Mouse (Mus musculus): Measurements from ENCODE around the gene Asns.

Gene Asns

DNA sequence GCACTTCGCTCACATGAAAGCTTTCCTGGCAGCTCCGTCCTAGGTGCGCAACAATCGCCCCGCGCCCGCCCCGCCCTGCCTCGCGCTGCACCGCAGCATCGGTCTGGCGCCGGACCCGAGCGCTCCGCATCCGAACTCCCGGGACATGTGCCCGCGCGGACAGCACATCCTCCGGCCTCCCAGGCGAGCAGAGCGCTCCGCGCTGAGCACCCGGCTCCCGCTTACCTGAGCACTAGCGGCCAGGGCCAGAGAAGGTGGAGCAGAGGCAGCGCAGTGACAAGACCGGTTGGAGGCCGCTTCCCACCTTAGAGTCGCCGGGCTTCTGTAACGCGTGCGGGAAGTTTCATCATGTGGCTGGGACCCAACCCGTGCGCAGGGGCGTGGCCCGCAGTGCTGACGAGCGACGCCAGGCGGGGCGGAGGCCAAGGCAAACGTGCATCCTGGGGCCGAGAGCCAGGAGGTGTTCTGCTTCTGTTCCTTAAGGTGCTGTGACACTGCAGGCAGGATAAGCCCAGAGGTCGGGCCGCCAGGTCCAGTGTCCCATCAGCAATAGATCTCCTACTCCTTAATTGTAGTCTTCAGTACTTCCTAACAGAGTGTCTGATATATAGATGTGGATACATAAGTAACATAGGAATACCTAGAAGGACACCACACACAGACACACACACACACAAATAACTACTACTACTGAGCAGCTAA lies at the start of gene Asns:
Gene Asns, minus strand, starts transcription at position 371 of the 702 bp plus-strand sequence.
- DNase-seq (ENCODE audit: low spot score) = peak; percentile 94

DNA sequence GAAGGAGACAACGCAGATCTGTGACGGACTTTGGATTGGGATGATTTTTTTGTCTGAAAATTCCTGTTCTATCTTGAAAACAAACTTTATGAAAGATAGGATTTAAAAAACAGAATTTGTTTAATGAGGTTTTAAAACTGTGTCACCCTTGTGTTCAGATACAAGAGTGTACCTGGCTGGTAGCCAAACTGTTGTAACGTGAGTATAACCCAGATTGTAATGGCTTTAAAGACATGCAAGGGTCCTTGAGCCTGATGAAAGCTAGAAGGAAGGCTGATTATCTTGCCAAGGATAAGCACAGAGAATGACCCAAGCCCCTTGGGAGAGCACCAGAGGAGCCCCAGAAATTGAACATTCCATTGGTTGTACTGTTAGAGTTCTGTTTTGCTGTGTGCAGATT lies 48.7 kb upstream of the Asns start:
- DNase-seq (ENCODE audit: low spot score) = no peak

DNA sequence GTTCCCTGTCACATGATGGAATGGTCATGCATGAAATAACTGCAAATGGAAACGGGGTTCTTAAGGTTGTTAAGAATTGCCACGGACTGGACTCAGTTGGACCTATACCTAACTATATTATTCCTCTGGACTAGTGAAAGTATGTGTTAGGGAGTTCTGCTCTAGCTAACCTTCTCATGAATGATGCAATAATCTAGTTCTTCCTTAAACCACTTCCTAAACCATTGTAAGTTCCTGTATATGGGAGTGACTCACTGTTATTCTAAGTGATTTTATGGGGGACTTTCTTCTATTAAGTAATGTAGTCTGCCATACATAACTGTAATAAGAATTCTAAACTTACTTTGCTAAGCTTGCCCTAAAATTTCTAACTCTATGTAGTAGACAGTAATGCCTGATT lies 44.8 kb upstream of the Asns start:
- no peak for DNase-seq (ENCODE audit: low spot score)

DNA sequence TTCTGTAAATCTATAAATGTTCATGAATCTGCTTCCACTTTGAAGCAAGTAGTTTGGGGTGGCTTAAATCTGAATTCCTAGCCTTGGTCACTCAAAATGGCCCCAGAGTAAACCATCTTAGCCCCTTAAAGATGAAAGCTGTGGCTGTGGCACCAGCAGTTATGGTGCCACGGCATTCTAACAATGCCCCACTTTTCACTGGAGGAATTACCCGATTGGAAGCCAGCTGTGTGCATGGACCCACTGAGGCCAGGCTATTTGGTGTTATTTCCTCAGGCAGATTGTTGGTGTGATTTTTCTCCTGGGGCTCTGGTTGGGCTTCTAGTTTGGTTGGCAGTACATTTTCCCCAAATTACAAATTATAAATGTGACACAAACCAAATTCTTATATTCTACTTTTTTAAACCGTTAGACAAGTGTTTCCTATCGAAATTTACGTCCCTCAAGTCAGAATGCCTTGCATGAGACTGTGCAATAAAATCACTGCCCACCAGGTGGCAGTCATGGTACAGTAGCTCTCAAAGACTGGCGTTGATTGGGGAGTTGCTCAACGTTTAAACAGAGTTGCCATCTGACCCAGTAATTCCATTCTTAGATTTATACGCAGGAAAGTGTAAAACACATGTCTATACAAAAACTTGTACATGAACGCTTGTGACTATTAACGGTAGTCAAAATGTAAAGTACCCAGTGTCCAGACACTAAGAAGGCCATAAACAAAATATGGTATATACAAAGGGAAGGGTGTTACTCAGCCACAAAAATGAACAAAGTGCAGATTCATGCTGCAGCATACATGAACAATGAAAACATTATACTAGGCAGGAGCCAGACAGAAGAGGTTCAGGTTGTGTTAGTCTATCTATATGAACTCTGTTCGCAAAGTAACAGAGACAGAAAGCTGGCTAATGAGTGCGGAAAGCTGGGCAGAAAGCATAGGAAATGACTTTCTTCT lies 40.0 kb upstream of the Asns start:
- DNase-seq (ENCODE audit: low spot score) = peak; percentile 91

DNA sequence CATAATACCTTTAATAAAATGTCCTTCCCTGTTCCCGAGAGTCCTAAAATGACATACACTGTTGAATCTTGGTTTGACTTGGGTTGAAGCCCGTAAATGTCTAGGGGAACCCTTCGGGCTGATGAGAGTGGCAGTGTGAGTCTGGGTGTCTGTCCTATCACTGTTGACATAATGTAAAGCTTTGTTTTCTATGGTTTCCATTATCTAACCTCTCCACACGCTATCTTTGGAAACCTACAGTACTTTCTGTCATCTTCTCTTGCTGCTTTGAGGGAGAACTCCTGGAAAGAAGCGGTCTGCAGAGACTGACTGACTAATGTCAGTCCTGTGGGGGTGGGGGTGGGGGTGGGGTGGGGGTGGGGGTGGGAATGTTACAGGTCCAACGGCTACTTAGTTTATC lies 39.0 kb upstream of the Asns start:
- DNase-seq (ENCODE audit: low spot score) = no peak

DNA sequence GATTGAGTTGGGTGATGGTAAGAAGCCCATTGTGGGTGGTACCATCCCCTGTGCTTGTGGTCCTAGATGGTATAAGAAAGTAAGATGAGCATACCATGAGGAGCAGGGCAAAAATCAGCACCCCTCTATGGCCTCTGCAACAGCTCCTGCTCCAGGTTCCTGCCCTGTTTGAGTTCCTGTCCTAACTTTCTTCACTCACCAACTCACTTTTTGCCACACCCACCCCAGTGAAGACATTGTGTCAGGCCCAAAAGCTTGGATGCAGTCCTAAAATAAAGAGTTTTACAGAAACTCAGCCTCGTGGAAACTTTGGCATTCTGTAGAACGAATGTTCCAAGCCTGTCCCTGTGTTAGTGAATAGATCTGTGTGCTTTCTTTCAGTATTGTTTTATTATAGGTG lies 36.1 kb upstream of the Asns start:
- DNase-seq (ENCODE audit: low spot score) = no peak

DNA sequence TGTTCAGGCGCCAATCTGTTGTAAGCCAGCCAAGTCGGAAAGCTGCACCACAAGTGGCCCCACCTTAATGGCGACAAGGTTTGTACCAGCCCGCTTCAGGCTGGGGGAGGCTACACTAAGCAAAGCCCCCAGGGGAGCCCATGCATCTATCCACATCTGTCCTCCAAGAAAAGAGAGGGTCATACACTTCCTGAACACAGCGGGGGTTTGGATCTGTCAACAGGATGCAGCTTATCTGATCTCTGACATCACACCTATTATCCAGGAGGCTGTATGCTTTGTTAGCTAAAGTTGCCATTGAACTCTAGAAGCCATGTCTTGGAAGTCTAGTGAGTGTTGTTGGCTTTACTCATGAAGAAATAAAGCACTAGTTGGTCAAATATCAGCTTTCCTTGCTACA lies 35.2 kb upstream of the Asns start:
- no peak for DNase-seq (ENCODE audit: low spot score)

DNA sequence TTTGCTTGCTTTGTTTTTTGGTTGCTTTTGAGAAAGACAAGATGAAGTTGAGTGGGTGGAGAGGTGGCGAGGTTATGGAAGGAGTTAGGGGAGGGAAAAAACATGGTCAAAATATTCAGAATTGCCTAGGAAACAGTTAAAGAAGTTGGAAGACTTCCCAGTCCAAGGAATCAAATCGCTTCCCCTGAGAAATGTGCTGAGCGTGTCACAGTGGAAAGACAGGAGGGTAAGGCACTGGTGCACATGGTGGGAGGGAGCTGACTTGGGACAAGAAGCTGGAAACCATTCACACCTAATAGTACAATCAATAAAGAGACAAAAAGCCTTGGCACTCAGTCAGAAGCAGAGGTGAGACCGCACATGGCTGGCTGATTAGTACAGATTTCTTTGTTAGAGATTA lies 23.2 kb upstream of the Asns start:
- no peak for DNase-seq (ENCODE audit: low spot score)

DNA sequence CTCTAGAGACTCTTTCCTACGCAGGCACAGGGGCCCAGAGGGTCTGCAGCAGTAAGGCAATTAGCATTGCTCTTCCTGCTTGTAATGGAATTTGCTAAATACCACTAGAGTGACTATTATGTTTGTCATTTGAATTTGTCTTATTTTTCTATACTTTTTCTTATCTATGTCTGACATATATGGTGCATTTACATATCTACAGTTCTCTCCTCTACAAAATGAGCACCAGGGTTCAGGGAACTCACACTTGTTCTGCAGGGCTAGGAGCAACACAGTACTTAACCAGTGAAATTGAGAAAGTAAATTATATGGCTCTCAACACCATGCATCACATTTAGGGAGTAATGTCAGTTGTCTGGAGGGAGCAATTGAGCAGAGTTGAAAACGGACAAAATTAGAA lies 21.2 kb upstream of the Asns start:
- no peak for DNase-seq (ENCODE audit: low spot score)

DNA sequence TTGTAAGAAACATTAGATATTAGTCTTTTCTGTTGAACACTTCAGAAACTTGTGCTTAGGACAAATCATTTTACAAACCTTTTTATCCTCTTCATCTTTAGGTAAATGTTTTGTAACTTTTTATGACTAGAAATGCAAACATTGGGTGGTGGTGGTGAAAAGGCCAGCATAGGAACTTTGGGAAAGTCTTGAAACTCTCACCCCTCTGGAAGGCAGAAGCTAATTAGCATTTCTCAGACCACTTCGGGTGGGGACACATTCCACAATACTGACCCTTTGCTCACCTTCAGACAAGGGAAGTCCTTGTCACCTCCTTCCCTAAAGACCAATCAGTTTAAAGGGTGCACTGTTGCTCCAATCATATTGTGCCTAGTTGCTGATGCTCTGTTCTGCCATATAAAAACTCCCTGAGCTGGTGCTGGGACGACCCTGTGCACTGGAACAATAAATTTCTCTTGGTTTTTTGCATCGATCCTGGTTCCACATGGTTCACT lies 18.8 kb upstream of the Asns start:
- no peak for DNase-seq (ENCODE audit: low spot score)

DNA sequence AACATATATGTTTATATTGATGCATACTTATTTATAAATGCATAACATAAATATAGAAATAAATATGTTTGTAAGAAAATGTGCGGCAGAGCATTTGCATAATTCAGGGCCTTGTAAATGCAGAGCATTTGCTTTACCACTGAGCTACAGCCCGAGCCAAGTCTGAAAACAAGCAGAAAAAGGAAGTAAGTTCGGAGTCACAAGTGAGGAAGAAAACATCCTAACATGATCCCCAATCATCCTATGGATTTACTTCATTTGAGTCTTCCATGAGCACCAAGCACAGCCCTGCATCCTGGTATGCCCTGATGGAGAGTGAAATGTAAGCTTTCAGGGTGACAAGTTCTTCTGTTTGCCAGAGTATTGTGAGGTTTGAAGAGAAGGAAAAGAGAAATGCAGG lies 15.2 kb upstream of the Asns start:
- DNase-seq (ENCODE audit: low spot score) = no peak

DNA sequence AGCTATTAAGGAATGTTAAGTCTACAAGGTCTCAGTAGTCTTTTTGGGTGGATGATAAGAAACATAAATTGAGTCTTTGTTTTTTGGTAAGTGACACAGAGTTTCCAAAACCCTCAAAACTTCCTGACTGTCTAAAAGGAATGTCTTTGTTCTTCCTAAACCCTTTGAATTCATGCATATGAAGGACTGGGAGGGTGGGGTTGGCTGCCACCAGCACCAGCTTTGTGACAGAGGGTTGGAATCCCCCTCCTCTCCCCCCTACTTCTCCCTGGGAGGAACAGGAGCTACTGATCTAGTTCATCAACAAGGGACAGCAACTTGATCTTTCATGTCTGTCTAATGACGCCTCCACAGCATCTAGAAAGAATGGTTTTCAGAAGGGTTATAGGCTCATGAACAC lies 13.7 kb upstream of the Asns start:
- no peak for DNase-seq (ENCODE audit: low spot score)

DNA sequence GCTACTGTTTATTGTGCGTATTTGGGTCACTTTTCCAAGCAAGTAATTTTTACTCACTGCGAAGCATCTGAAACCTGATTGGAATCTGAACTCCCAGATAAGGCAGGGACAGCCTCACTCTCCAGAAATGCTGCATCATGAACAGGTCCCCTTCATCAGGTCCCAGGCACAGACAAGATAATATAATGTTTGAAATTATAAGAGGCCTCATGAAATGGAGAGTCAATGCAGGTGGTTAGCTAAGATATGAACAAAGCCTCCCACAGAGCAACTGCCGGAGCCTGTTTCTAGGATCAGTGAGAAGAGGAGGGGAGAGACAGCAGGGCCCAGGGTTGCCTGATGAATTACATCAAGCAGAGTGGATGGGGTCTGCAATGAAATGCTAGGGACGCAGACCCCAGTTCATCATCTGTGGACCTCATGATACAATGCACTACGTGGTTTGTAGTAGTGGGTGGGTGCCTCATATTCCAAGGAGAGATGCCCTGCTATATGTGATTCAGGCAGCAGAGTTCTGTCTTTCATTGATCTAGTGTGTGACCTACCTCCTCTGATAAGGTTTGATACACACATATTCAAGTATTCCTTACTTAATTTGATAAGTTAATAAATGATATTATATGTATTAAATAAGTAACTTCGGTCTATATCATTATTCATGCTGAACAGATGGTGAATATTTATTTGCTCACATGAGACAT lies 5.1 kb upstream of the Asns start:
- DNase-seq (ENCODE audit: low spot score) = no peak

DNA sequence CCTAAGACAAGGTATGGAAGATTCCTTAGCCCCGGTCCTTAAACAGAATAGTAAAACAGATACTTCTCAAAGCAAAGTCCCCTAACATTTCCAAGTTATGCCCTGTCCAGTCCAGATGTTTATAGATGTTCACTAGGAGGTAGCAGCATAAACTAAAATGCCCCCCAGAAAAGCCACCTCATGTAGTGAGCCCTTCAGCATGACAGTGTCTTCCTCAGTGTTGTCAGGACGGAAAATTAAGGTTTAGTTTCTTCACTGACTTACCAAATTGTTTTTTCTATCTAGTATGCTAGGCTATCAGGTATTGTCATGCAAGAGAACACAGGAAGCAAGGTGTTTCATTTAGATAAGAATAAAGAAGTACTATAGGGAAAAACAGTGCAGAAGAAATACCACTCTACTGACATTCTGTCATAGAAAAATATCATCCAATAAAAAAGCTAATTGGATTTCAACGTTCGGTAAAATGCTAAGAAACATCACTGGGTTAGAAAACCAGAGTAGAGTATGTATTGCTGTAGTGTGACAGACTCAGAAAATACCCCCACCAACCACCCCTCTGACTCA lies 4.1 kb upstream of the Asns start:
- no peak for DNase-seq (ENCODE audit: low spot score)

DNA sequence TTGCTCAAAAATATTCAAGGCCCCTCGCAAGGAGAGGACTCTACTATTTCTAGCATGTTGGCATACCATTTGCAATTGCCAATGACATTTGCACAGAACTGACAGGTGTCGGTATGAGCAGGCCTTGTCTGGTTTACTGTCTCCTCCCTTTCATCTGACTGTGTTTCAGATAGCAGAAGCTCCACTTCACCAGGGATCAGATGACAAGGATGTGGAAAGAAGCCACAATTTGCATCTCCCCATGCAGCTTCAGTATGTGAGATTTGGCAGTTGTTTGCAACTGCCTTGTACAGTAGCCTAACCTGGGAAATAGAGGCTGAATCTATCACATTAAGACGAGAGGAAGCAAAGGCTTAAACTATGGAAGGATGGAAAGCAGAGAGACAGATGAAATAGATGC lies 3.6 kb upstream of the Asns start:
- no peak for DNase-seq (ENCODE audit: low spot score)

DNA sequence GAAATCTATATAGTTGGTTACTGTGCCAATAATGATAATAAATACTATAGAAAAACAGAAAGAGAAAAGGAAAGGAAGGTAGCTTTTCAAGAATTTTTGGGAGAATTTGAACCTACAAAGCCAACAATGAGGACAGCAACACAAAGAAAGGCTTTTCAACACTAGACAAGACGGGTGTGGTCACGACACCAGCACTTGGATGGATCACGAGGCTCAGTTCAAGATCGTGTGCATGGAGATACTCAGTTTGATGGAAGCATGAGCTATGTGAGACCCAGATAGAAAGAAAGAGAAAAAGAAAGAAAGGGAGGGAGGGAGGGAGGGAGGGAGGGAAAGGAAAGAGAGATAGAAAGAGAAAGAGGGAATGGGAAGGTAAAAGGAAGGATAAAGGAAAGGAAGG lies 2.8 kb upstream of the Asns start:
- no peak for DNase-seq (ENCODE audit: low spot score)

DNA sequence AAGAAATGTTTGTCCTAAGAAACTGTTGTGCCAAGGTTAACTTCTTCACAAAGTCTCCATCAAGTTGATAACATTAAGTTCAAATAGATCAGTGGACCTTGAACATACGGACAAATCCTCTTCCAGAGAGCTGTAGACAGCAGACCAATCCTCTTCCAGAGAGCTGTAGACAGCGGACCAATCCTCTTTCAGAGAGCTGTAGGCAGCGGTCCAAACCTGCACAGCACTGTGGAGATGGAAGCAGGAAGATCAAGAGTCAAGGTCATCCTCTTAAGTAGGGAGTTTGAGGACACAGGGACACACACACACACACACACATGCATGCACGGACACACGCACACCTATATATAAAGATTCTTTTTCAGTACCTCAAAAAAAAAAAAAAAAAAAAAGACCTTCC lies 612 bp upstream of the Asns start:
- DNase-seq (ENCODE audit: low spot score) = no peak

DNA sequence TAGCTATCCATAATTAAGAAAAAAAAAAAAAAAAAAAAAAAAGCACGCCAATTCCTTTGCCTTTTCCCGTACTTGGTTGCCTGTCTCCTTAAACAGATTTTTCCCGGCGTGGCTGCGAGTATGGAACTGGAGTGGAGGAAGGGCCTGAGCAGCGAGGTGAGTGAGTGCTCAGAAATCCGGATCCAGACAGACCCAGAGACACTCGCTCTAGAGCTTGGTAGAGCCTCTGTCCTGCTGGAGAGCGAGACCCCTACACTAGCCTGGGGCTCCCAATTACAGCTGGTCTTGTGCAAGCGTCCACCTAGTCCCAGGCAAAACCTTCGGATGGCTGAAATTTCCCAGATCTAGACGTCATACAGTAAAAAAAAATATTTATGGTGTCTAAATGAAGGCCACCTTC lies 603 bp downstream of the Asns start:
- peak; percentile 60 for DNase-seq (ENCODE audit: low spot score)

DNA sequence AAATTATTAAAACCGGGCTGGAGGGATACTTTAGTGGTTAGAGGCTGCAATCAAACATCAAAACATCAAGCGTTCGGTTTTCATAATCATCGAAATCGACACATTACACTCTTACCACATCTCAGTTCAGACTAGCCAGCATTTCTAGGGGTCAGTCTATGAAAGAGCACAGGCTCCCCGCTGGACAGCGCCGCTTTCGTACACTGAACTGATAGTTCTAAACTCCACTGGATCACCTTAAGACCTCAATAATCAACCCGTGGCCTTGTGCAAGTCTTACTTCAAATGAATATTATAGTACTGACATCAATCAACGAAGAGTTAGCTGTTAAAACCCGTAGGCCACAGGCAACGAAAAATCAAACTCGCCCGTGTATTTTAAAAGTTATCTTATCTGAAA lies 1.0 kb downstream of the Asns start:
- DNase-seq (ENCODE audit: low spot score) = peak; percentile 41

DNA sequence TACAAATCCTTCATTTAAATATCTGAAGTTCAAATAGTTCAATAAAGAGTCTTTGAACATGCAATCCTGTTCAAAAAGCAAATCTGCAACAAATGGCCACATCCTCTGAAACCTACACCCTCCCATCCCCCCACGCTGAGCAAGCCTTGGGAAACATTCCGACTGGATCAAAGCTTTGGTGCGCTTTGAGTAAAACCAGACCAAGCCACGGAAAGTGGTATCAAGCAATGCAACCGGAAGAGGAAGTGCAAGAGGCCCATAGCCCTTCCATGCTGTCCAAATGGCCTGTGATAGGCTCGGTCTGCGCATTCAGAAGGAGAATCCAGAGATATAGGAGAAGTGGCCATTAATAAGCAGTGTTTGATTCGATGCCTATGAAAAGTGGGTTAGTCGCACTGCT lies 2.6 kb downstream of the Asns start:
- DNase-seq (ENCODE audit: low spot score) = peak; percentile 21

DNA sequence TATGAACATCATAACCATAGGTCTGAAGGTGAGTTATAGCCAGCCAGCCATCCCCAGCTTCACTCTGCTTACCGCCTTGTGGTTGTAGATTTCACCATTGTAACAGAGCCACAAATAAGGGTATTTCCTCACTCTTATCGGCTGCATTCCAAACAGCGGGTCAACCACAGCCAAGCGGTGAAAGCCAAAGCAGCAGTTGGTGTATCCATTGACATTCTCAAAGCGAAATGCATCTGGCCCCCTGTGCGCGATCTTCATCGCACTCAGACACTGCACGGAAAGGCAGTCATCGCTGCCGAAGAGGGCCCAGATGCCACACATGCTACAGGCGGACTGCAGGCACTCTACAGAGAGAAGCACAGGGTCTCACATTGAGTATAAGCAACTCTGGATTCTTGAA lies 3.9 kb downstream of the Asns start:
- no peak for DNase-seq (ENCODE audit: low spot score)

DNA sequence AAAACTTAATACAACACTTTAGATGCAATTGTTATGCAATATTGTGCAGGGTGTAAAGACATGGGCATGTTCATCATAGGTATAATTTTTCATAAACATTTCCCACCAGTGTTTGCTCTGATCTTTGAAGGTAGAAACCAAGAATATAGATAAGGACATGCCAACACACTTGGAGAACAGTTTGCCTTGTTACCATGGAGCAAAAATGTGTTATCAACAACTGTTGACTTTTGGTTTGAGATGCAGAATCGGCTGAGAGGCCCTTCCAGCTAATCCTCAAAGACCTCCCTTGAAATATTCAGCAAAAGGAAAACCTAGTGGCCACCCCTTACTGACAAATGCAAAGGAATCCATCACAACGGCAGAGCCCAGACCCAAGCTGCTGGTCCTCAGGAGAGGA lies 7.0 kb downstream of the Asns start:
- no peak for DNase-seq (ENCODE audit: low spot score)

Measured in embryo, embryonic 10 days (tissue).